Mouse (Mus musculus): ENCODE measurements around the gene Ipo11. TPM values are rescaled to one million over a fixed set of nuclear protein-coding genes. Genes with fewer than 3 reads are reported as not detected.
"Not testable (repeated sequence)": the region's sequence is repeated elsewhere in the genome, so short reads cannot be mapped to it uniquely, and the experiment has no call there.

Ipo11 gene
- total RNA-seq (2014; fragmentation: Nextera tagmentation) (32.7 and 42.3 TPM in 2 replicates), total RNA-seq (2017) (31.8 and 46.4 TPM in 2 replicates)

GRCm38 (mm10) chr13:106936256-106937137 lies at the start of gene Ipo11:
Ipo11 (minus strand) TSS chr13:106936958.
- peak; percentile 98 for ATAC-seq (replicated peaks; ENCODE audit: poor library complexity, severe bottlenecking)

GRCm38 (mm10) chr13:106961496-106961895 lies 24.7 kb upstream of the Ipo11 start:
- ATAC-seq (replicated peaks; ENCODE audit: poor library complexity, severe bottlenecking): no peak

GRCm38 (mm10) chr13:106960557-106960956 lies 23.8 kb upstream of the Ipo11 start:
- ATAC-seq (replicated peaks; ENCODE audit: poor library complexity, severe bottlenecking): no peak

- ATAC-seq (replicated peaks; ENCODE audit: poor library complexity, severe bottlenecking): no peak
These were observed 21.5 kb upstream of the Ipo11 start for GRCm38 (mm10) chr13:106958286-106958685.

- no peak for ATAC-seq (replicated peaks; ENCODE audit: poor library complexity, severe bottlenecking)
These were observed 20.8 kb upstream of the Ipo11 start for GRCm38 (mm10) chr13:106957554-106957953.

GRCm38 (mm10) chr13:106954880-106955279 lies 18.1 kb upstream of the Ipo11 start:
- ATAC-seq (replicated peaks; ENCODE audit: poor library complexity, severe bottlenecking): no peak

- no peak for ATAC-seq (replicated peaks; ENCODE audit: poor library complexity, severe bottlenecking)
These were observed 10.8 kb upstream of the Ipo11 start for GRCm38 (mm10) chr13:106947583-106947982.

- ATAC-seq (replicated peaks; ENCODE audit: poor library complexity, severe bottlenecking): peak; percentile 99
These were observed 10.1 kb upstream of the Ipo11 start, which contains the start of gene Dimt1 for GRCm38 (mm10) chr13:106946594-106947540. Dimt1 (plus strand) TSS chr13:106947127.

GRCm38 (mm10) chr13:106945518-106945917 lies 8.8 kb upstream of the Ipo11 start:
- no peak for ATAC-seq (replicated peaks; ENCODE audit: poor library complexity, severe bottlenecking)

- no peak for ATAC-seq (replicated peaks; ENCODE audit: poor library complexity, severe bottlenecking)
These were observed 6.0 kb upstream of the Ipo11 start for GRCm38 (mm10) chr13:106942721-106943120.

GRCm38 (mm10) chr13:106941211-106941976 lies 4.6 kb upstream of the Ipo11 start:
- ATAC-seq (replicated peaks; ENCODE audit: poor library complexity, severe bottlenecking): no peak

- ATAC-seq (replicated peaks; ENCODE audit: poor library complexity, severe bottlenecking): no peak
These were observed 347 bp upstream of the Ipo11 start for GRCm38 (mm10) chr13:106937138-106937472.

- ATAC-seq (replicated peaks; ENCODE audit: poor library complexity, severe bottlenecking): no peak
These were observed 895 bp downstream of the Ipo11 start for GRCm38 (mm10) chr13:106935871-106936255.

GRCm38 (mm10) chr13:106929201-106929600 lies 7.6 kb downstream of the Ipo11 start:
- no peak for ATAC-seq (replicated peaks; ENCODE audit: poor library complexity, severe bottlenecking)

- no peak for ATAC-seq (replicated peaks; ENCODE audit: poor library complexity, severe bottlenecking)
These were observed 8.5 kb downstream of the Ipo11 start for GRCm38 (mm10) chr13:106928296-106928695.

GRCm38 (mm10) chr13:106925921-106926320 lies 10.8 kb downstream of the Ipo11 start:
- ATAC-seq (replicated peaks; ENCODE audit: poor library complexity, severe bottlenecking): not testable (repeated sequence)

GRCm38 (mm10) chr13:106918322-106919050 lies 18.3 kb downstream of the Ipo11 start:
- ATAC-seq (replicated peaks; ENCODE audit: poor library complexity, severe bottlenecking): peak; percentile 66; the same call in 1 of the 2 replicates

- no peak for ATAC-seq (replicated peaks; ENCODE audit: poor library complexity, severe bottlenecking)
These were observed 23.5 kb downstream of the Ipo11 start for GRCm38 (mm10) chr13:106913125-106913736.

GRCm38 (mm10) chr13:106910096-106910495 lies 26.7 kb downstream of the Ipo11 start:
- no peak for ATAC-seq (replicated peaks; ENCODE audit: poor library complexity, severe bottlenecking)

All from granulocyte monocyte progenitor cell, adult 5-6 weeks (primary cell).